Mouse (Mus musculus): ENCODE data around the gene Ghrhr.

GRCm38 (mm10) chr6:55338934-55339825, 36.9 kb upstream of the Ghrhr start:
- TF ChIP-seq CTCF (IDR thresholded peaks at IDR 0.05): no peak
- TF ChIP-seq EP300 (IDR thresholded peaks at IDR 0.05; ENCODE audit: insufficient read depth, low read depth, low read length): no peak
